Mouse (Mus musculus) liver, embryonic 14.5 days (tissue): ENCODE measurements around the gene Rbm34. TPM values are rescaled to one million over a fixed set of nuclear protein-coding genes. Genes with fewer than 3 reads are reported as not detected.
A peak's percentile ranks its signal among the peaks of the same experiment; 100 is the strongest.

Experiments
- ATAC-seq: fragments of 200-750 bp; cut with Nextera tagmentation; 2 replicates; pipeline ENCODE4 v1.8.0; 2017; ENCODE audit warnings: moderate number of reproducible peaks, mild to moderate bottlenecking, moderate library complexity; ENCODE audit not compliant: insufficient read depth
- DNase-seq, 3 experiments: peaks; one replicate each; pipeline ENCODE4 v3.0.0-alpha.2; 2012 to 2013; ENCODE audit warnings: low read depth in 3 of 3, low spot score in 3 of 3
- H3K27ac ChIP-seq: fragments of 300-500 bp; sonication (generic); 2 replicates; pipeline ENCODE4 v1.5.1; 2014; ENCODE audit warnings: moderate library complexity, mild to moderate bottlenecking, control low read depth, inconsistent platforms
- H3K27me3 ChIP-seq: fragments of 300-500 bp; sonication (generic); 2 replicates; pipeline ENCODE4 v1.6.1; 2014; ENCODE audit warnings: mild to moderate bottlenecking, low read length, moderate library complexity; ENCODE audit not compliant: control insufficient read depth, insufficient read depth
- H3K36me3 ChIP-seq: fragments of 300-500 bp; sonication (generic); replicated peaks from 2 replicates; pipeline ENCODE4 v1.6.1; 2014; ENCODE audit warnings: low read depth; ENCODE audit not compliant: control insufficient read depth, insufficient read depth
- H3K4me1 ChIP-seq, 2 experiments: fragments of 200-500 bp in 1 of 2; fragments of 300-500 bp in 1 of 2; sonication (generic) in 1 of 2; replicated peaks; 2 replicates each; pipeline ENCODE4 v1.6.1; 2012 to 2014; ENCODE audit warnings: antibody characterized with exemption in 1 of 2, inconsistent platforms in 1 of 2, low read length in 1 of 2; ENCODE audit not compliant: control insufficient read depth in 2 of 2, insufficient read depth in 2 of 2
- H3K4me2 ChIP-seq: fragments of 300-500 bp; sonication (generic); 2 replicates; pipeline ENCODE4 v1.6.1; 2014; ENCODE audit warnings: low read depth, mild to moderate bottlenecking, control low read depth, moderate library complexity
- H3K4me3 ChIP-seq, 2 experiments: fragments of 200-500 bp in 1 of 2; fragments of 300-500 bp in 1 of 2; sonication (generic) in 1 of 2; 2 replicates each; pipeline ENCODE4 v1.5.1; 2012 to 2014; ENCODE audit warnings: low read depth in 2 of 2, low read length in 2 of 2, mild to moderate bottlenecking in 2 of 2, control low read depth in 1 of 2, inconsistent platforms in 1 of 2, moderate library complexity in 1 of 2; ENCODE audit not compliant: insufficient read depth in 1 of 2
- H3K9ac ChIP-seq: fragments of 300-500 bp; sonication (generic); replicated peaks from 2 replicates; pipeline ENCODE4 v1.6.1; 2014; ENCODE audit warnings: mild to moderate bottlenecking, control low read depth, moderate library complexity
- H3K9me3 ChIP-seq: fragments of 300-500 bp; sonication (generic); 2 replicates; pipeline ENCODE4 v1.6.1; 2016; ENCODE audit warnings: low read length, mixed read lengths; ENCODE audit not compliant: control insufficient read depth
- CTCF ChIP-seq: IDR thresholded peaks from 2 replicates; pipeline ENCODE4 v1.5.1; 2016; ENCODE audit warnings: antibody characterized with exemption, low read depth, control low read depth
- EP300 ChIP-seq: IDR thresholded peaks from 2 replicates; pipeline ENCODE4 v1.6.1; 2016; ENCODE audit warnings: antibody characterized with exemption, low read depth
- WGBS: fragments of 180-500 bp; shearing (Covaris S2); extraction: QIAGEN DNeasy Blood & Tissue Kit; methylation state at CpG from one replicate; pipeline ENCODE4 v1.1.7; 2014; ENCODE audit not compliant: insufficient replicate concordance; 5-methylcytosine and 5-hydroxymethylcytosine counted together
- polyA plus RNA-seq, 2 experiments: library from polyadenylated mRNA; depleted of rRNA in 1 of 2; stranded (reverse) in 1 of 2; unstranded in 1 of 2; fragments of >200 nt; fragmentation: Nextera tagmentation in 1 of 2; extraction: Ambion mirVana in 1 of 2; gene quantifications; 2 replicates each; pipeline versions ENCODE4 v1.2.1 to v1.2.3; 2012 to 2014

Rbm34 gene
- polyA plus RNA-seq, 2 experiments: 5.2 to 9.6 TPM

DNA sequence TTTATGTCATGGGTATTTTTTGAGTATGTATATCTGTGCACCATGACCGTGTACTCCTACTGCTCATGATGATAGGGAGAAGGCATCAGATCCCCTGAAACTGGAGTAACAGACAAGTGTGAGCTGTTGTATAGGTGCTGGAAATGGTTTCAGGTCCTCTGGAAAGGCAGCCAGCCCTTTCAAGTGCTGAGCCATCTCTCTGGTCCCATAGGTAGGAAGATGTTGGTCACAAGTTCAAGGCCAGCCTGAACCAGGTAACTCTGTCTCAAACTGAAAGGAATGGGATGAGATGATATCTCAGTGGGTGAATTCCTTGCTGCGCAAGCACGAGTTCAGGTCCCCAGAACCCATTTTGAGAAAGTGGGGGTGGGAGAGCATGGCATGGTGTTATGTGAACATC, 49.4 kb downstream of the Rbm34 start:
- no peak for TF ChIP-seq CTCF
- TF ChIP-seq EP300: no peak

DNA sequence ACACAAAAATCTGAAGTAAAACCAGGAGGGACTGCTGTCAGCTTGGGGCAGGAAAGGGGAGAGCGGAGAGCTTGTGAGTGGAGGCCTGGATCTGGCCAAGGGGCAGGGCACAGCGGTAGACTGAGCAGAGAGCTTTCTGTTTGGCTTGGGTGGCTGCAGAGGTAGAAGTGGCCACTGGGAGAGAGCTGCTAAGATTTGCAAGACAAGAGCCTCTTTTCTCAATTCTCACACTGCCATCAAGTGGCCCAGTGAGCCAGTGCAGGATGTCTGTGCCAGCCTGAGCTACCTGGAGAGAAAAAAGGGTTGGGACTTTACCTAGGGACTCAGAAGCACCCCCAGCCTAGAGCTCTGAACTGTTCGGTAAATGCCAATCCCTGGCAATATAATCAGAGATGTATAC, 50.0 kb downstream of the Rbm34 start:
- no peaks in the 10 kb centered on the region for H3K9me3 ChIP-seq
- no peak overlapping the region for H3K4me3 ChIP-seq
- H3K36me3 ChIP-seq: no peaks in the 10 kb centered on the region
- no peak overlapping the region for H3K9ac ChIP-seq
- 35% methylated on average over 3 of the region's 3 CpGs for WGBS
- H3K4me2 ChIP-seq: no peak overlapping the region
- 0 out of 4 replicates have a peak, but pooled peaks cover 0 to 2% of the 10 kb centered on the region in 2 experiments for H3K4me1 ChIP-seq
- H3K27me3 ChIP-seq: no peaks in the 10 kb centered on the region
- peak; percentile 25; the same call in 1 of the 2 replicates for ATAC-seq
- no peak for DNase-seq
- TF ChIP-seq EP300 (no peak), CTCF (peak; percentile 72)
- no peak overlapping the region for H3K27ac ChIP-seq

More for the DNA sequence above, 49.4 kb downstream of the Rbm34 start:
- Histone ChIP-seq H3K9me3 (no peaks in the 10 kb centered on the region), H3K27ac (no peak overlapping the region), H3K36me3 (no peaks in the 10 kb centered on the region), H3K27me3 (no peaks in the 10 kb centered on the region), H3K4me3 (no peak overlapping the region), H3K4me2 (no peak overlapping the region), H3K4me1 (0 out of 4 replicates have a peak, but pooled peaks cover 0 to 2% of the 10 kb centered on the region in 2 experiments), H3K9ac (no peak overlapping the region)
- no peak for ATAC-seq
- DNase-seq: no peak
- WGBS: 69% methylated on average over 3 of the region's 3 CpGs

DNA sequence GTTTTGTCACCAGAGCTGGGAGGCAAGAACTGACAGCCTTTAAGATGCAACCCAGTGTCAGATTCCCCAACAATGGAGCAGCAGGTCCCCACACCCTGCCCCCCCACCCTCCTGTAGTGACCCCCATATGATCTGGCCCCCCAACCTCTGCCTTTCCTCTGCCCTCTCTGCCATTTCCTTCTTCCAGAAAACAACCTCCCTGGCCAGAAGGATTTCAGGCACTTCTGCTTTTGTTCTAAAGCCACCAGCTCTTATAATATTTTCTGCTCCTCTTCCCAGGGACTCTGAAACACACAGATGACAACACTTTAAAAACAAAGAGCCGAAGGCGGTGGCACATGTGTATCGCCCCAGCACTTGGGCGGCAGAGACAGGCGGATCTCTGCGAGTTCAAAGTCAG, 50.5 kb downstream of the Rbm34 start:
- 53% methylated on average over 6 of the region's 6 CpGs for WGBS
- Histone ChIP-seq H3K27me3 (no peaks in the 10 kb centered on the region), H3K4me2 (no peak overlapping the region), H3K9ac (no peak overlapping the region), H3K9me3 (no peaks in the 10 kb centered on the region), H3K36me3 (no peaks in the 10 kb centered on the region), H3K4me3 (no peak overlapping the region), H3K27ac (no peak overlapping the region), H3K4me1 (0 out of 4 replicates have a peak, but pooled peaks cover 0 to 2% of the 10 kb centered on the region in 2 experiments)
- ATAC-seq: no peak
- no peak for DNase-seq
- TF ChIP-seq CTCF (no peak), EP300 (no peak)

- no peak overlapping the region for H3K4me3 ChIP-seq
- no peaks in the 10 kb centered on the region for H3K27me3 ChIP-seq
- ATAC-seq: no peak
- H3K4me1 ChIP-seq: 0 out of 4 replicates have a peak, but pooled peaks cover 0 to 2% of the 10 kb centered on the region in 2 experiments
- no peak for DNase-seq
- H3K9me3 ChIP-seq: no peaks in the 10 kb centered on the region
- WGBS: 72% methylated on average over 5 of the region's 5 CpGs
- H3K9ac ChIP-seq: no peak overlapping the region
- no peaks in the 10 kb centered on the region for H3K36me3 ChIP-seq
- no peak overlapping the region for H3K4me2 ChIP-seq
- no peak overlapping the region for H3K27ac ChIP-seq
- TF ChIP-seq CTCF (no peak), EP300 (no peak)
Measured at GRCm38 (mm10) chr8:126919703-126920102, 51.2 kb downstream of the Rbm34 start.

GRCm38 (mm10) chr8:126919255-126919654, 51.6 kb downstream of the Rbm34 start:
- ATAC-seq: no peak
- WGBS: 68% methylated on average over 2 of the region's 2 CpGs

More at GRCm38 (mm10) chr8:126919255-126919654, 51.6 kb downstream of the Rbm34 start:
- H3K9ac ChIP-seq: no peak overlapping the region
- TF ChIP-seq EP300: no peak
- no peak for TF ChIP-seq CTCF
- H3K27ac ChIP-seq: no peak overlapping the region
- no peaks in the 10 kb centered on the region for H3K27me3 ChIP-seq
- H3K4me2 ChIP-seq: no peak overlapping the region
- H3K4me1 ChIP-seq: 0 out of 4 replicates have a peak, but pooled peaks cover 0 to 2% of the 10 kb centered on the region in 2 experiments
- no peak overlapping the region for H3K4me3 ChIP-seq
- no peaks in the 10 kb centered on the region for H3K36me3 ChIP-seq
- no peak for DNase-seq
- no peaks in the 10 kb centered on the region for H3K9me3 ChIP-seq
